Mouse (Mus musculus): ENCODE measurements at regions not wholly inside any gene's neighbourhood (a gene's known extent, or its start where the extent isn't known, plus 50 kb on each side); places are given as distances from the start of the nearest gene placed in this dataset.

DNA sequence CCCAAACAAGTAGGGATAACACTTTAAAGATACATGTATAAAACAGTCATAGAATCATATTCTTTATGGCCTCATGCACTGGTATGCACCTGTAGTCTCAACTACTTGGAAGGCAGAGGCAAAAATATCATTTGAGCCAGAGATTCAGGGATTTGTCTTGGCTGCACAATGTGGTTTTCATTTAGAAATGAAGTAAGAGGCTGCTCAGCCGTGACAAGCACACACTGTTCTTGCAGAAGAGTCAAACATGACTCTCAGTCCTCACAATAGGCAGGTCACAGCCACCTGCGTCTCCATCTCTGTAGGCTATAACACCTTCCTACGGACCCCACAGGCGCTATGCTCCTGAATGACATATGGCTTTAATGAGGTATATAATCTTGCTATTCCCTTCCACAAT is 317.4 kb upstream of the Tmpo start:
- Histone ChIP-seq H3K9me3 (replicated peaks; ENCODE audit: low read length) (no peaks in the 10 kb centered on the region), H3K4me2 (ENCODE audit: insufficient read depth, low read depth, poor library complexity, severe bottlenecking) (no peak overlapping the region), H3K9ac (ENCODE audit: insufficient read depth, low read depth) (no peak overlapping the region), H3K4me3 (replicated peaks in 1 of 3; ENCODE audit: low read depth in 2 of 3, low read length in 2 of 3, poor library complexity in 1 of 3) (no peak overlapping the region), H3K27ac (ENCODE audit: insufficient read depth, low read depth) (no peak overlapping the region), H3K27me3 (replicated peaks) (no peaks in the 10 kb centered on the region), H3K36me3 (replicated peaks in 1 of 2; ENCODE audit: control insufficient read depth in 1 of 2, insufficient read depth in 1 of 2, low read length in 1 of 2) (no peaks in the 10 kb centered on the region), H3K79me2 (replicated peaks; ENCODE audit: control insufficient read depth, extremely low read depth, insufficient read depth, poor library complexity, severe bottlenecking) (no peaks in the 10 kb centered on the region), H3K4me1 (ENCODE audit: control insufficient read depth in 1 of 2, insufficient read depth in 2 of 2) (no peaks in the 10 kb centered on the region)
- in situ Hi-C loops (cut with MboI; ENCODE audit: low pct_ligation_motif_present, low pct_unique_long_range_greater_than_20kb, low sequenced_read_pairs) = no loop called here
- TF ChIP-seq USF2 (conservative IDR thresholded peaks at IDR 0.05; ENCODE audit: low read depth, low read length) (no peak), UBTF (IDR thresholded peaks at IDR 0.05; ENCODE audit: low read depth, low read length) (no peak), NELFE (IDR thresholded peaks at IDR 0.05; ENCODE audit: low read depth, low read length) (no peak), HCFC1 (IDR thresholded peaks at IDR 0.05; ENCODE audit: low read depth, low read length) (no peak)
- dilution Hi-C loops (cut with MboI; ENCODE audit: extremely low pct_ligation_motif_present, extremely low pct_unique_long_range_greater_than_20kb, low sequenced_read_pairs) = no loop called here
- no peak for DNase-seq (ENCODE audit: extremely low read depth)

DNA sequence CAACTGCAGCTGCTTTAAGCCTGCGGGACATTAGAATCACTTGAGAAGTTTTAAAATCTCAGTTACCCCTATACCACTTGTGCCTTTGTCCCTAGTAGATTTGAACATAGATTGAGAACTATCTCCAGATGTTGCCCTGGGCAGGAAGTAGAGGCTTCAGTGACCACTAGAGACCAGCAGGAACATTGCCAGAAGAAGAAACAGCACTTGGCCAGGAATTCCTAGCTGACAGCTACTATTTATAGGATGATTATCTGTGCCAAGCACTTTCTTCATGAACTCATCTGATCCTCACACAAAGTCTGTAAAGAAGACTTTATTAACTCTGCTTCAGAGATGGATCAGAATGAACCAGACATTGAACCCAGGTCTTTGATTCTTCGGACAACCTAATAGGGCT is 283.6 kb upstream of the Tmpo start:
- in situ Hi-C loops (cut with MboI; ENCODE audit: low pct_ligation_motif_present, low pct_unique_long_range_greater_than_20kb, low sequenced_read_pairs) (no loop called here), dilution Hi-C loops (cut with MboI; ENCODE audit: extremely low pct_ligation_motif_present, extremely low pct_unique_long_range_greater_than_20kb, low sequenced_read_pairs) (no loop called here)
- no peak overlapping the region for H3K9ac ChIP-seq (ENCODE audit: insufficient read depth, low read depth)
- H3K27me3 ChIP-seq (replicated peaks) = no peaks in the 10 kb centered on the region
- DNase-seq (ENCODE audit: extremely low read depth) = no peak
- no peaks in the 10 kb centered on the region for H3K9me3 ChIP-seq (replicated peaks; ENCODE audit: low read length)
- TF ChIP-seq NRF1 (IDR thresholded peaks at IDR 0.05; ENCODE audit: low read depth, low read length) (no peak), MXI1 (IDR thresholded peaks at IDR 0.05; ENCODE audit: low read depth, low read length) (no peak), EP300 (IDR thresholded peaks at IDR 0.05; ENCODE audit: low read length) (no peak), MAZ (IDR thresholded peaks at IDR 0.05; ENCODE audit: low read depth, low read length) (no peak), MAFK (IDR thresholded peaks at IDR 0.05; ENCODE audit: insufficient replicate concordance, low read length) (no peak), MEF2A (IDR thresholded peaks at IDR 0.05; ENCODE audit: borderline replicate concordance, low read depth, low read length) (no peak), CHD2 (IDR thresholded peaks at IDR 0.05; ENCODE audit: low read length) (no peak), PAX5 (IDR thresholded peaks at IDR 0.05; ENCODE audit: low read length) (no peak), UBTF (IDR thresholded peaks at IDR 0.05; ENCODE audit: low read depth, low read length) (no peak), ZMIZ1 (IDR thresholded peaks at IDR 0.05; ENCODE audit: low read depth, low read length) (no peak)
- H3K4me2 ChIP-seq (ENCODE audit: insufficient read depth, low read depth, poor library complexity, severe bottlenecking) = no peak overlapping the region
- H3K27ac ChIP-seq (ENCODE audit: insufficient read depth, low read depth) = no peak overlapping the region
- no peak overlapping the region for H3K4me3 ChIP-seq (replicated peaks in 1 of 3; ENCODE audit: low read depth in 2 of 3, low read length in 2 of 3, poor library complexity in 1 of 3)
- peaks cover 3 to 12% of the 10 kb centered on the region in 2 experiments; a peak in 3 of 4 replicates for H3K4me1 ChIP-seq (ENCODE audit: control insufficient read depth in 1 of 2, insufficient read depth in 2 of 2)
- H3K36me3 ChIP-seq (replicated peaks in 1 of 2; ENCODE audit: control insufficient read depth in 1 of 2, insufficient read depth in 1 of 2, low read length in 1 of 2) = no peaks in the 10 kb centered on the region
- H3K79me2 ChIP-seq (replicated peaks; ENCODE audit: control insufficient read depth, extremely low read depth, insufficient read depth, poor library complexity, severe bottlenecking) = no peaks in the 10 kb centered on the region

DNA sequence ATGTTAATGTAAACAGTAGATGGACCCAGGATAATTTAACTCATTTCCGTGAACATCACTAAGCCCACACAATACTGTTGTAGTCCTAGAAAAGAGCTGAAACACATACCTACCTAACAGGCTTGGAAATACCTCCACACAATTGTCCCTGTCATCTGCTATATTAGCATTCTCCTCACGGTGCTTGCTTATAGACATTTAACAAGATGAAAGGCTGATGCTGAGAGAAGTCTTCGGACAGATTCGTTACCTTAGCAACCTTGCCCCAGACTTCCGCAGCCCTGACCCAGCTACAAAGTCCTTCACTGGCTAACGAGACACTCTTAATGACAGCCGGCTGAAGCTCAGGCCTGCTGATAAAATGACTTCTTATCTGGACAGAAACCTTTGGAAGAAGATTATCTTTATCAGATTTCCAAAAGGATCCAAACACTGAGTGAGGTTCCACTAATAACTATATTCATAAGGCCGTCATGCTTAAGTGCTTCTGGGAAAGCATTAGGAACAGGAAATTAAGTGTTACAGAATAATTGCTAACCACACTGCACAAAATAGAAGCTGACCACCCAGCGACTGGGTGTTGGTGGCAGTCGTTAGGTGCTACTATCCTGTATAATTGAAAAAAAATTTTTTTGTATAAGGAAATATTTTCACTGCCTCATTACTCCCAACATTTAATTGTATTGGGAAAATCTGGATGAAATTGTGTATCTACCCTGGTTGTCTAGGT is 267.0 kb upstream of the Tmpo start:
- no peak for DNase-seq (ENCODE audit: extremely low read depth)
- TF ChIP-seq ETS1 (conservative IDR thresholded peaks at IDR 0.05; ENCODE audit: low read depth, low read length) (no peak), USF2 (conservative IDR thresholded peaks at IDR 0.05; ENCODE audit: low read depth, low read length) (no peak), CHD1 (IDR thresholded peaks at IDR 0.05; ENCODE audit: low read depth, low read length) (no peak), JUND (conservative IDR thresholded peaks at IDR 0.05; ENCODE audit: low read depth, low read length) (no peak), JUN (IDR thresholded peaks at IDR 0.05; ENCODE audit: insufficient read depth, low read depth, low read length) (no peak), POLR2AphosphoS2 (IDR thresholded peaks at IDR 0.05; ENCODE audit: low read depth, low read length) (no peak), USF1 (IDR thresholded peaks at IDR 0.05; ENCODE audit: low read depth, low read length) (no peak), MAFK (IDR thresholded peaks at IDR 0.05; ENCODE audit: insufficient replicate concordance, low read length) (no peak), PAX5 (IDR thresholded peaks at IDR 0.05; ENCODE audit: low read length) (no peak), TCF12 (IDR thresholded peaks at IDR 0.05; ENCODE audit: low read depth, low read length) (no peak), ZKSCAN1 (IDR thresholded peaks at IDR 0.05; ENCODE audit: borderline replicate concordance, low read depth, low read length) (no peak), BHLHE40 (IDR thresholded peaks at IDR 0.05; ENCODE audit: low read depth, low read length) (no peak), CHD2 (IDR thresholded peaks at IDR 0.05; ENCODE audit: low read length) (no peak), RCOR1 (conservative IDR thresholded peaks at IDR 0.05; ENCODE audit: low read depth, low read length) (no peak), MAX (IDR thresholded peaks at IDR 0.05; ENCODE audit: low read length) (no peak), UBTF (IDR thresholded peaks at IDR 0.05; ENCODE audit: low read depth, low read length) (no peak), MAZ (IDR thresholded peaks at IDR 0.05; ENCODE audit: low read depth, low read length) (no peak)
- H3K79me2 ChIP-seq (replicated peaks; ENCODE audit: control insufficient read depth, extremely low read depth, insufficient read depth, poor library complexity, severe bottlenecking) = no peaks in the 10 kb centered on the region
- dilution Hi-C loops (cut with MboI; ENCODE audit: extremely low pct_ligation_motif_present, extremely low pct_unique_long_range_greater_than_20kb, low sequenced_read_pairs) = no loop called here
- no peak overlapping the region for H3K4me2 ChIP-seq (ENCODE audit: insufficient read depth, low read depth, poor library complexity, severe bottlenecking)
- no peaks in the 10 kb centered on the region for H3K4me1 ChIP-seq (ENCODE audit: control insufficient read depth in 1 of 2, insufficient read depth in 2 of 2)
- no peak overlapping the region for H3K27ac ChIP-seq (ENCODE audit: insufficient read depth, low read depth)
- H3K9ac ChIP-seq (ENCODE audit: insufficient read depth, low read depth) = no peak overlapping the region
- H3K9me3 ChIP-seq (replicated peaks; ENCODE audit: low read length) = no peaks in the 10 kb centered on the region
- in situ Hi-C loops (cut with MboI; ENCODE audit: low pct_ligation_motif_present, low pct_unique_long_range_greater_than_20kb, low sequenced_read_pairs) = no loop called here
- H3K4me3 ChIP-seq (replicated peaks in 1 of 3; ENCODE audit: low read depth in 2 of 3, low read length in 2 of 3, poor library complexity in 1 of 3) = no peak overlapping the region
- no peaks in the 10 kb centered on the region for H3K27me3 ChIP-seq (replicated peaks)
- no peaks in the 10 kb centered on the region for H3K36me3 ChIP-seq (replicated peaks in 1 of 2; ENCODE audit: control insufficient read depth in 1 of 2, insufficient read depth in 1 of 2, low read length in 1 of 2)
